Mouse (Mus musculus): ENCODE measurements around the gene Gm5724.

Gm5724 gene

GRCm38 (mm10) chr6:141773710-141774109 is at the start of gene Gm5724:
TSS of gene Gm5724 (minus strand) at chr6:141773810.
- DNase-seq (ENCODE audit: low spot score) = no peak

- DNase-seq (ENCODE audit: low spot score) = peak; percentile 5
Observed at GRCm38 (mm10) chr6:141797837-141798236, 24.2 kb upstream of the Gm5724 start.

GRCm38 (mm10) chr6:141774476-141774875 is 866 bp upstream of the Gm5724 start:
- DNase-seq (ENCODE audit: low spot score) = no peak

GRCm38 (mm10) chr6:141691246-141691645 is 82.4 kb downstream of the Gm5724 start:
- DNase-seq (ENCODE audit: low spot score) = no peak

GRCm38 (mm10) chr6:141687008-141687407 is 86.6 kb downstream of the Gm5724 start:
- no peak for DNase-seq (ENCODE audit: low spot score)

Measured in left cerebral cortex, adult 11 months (tissue).